Mouse (Mus musculus) brain, embryonic 14.5 days (tissue): Measurements from ENCODE around the gene Gpkow.
"Not testable (repeated sequence)": the region's sequence is repeated elsewhere in the genome, so short reads cannot be mapped to it uniquely, and the experiment has no call there.

Experiments
- CTCF ChIP-seq: fragments of 200-500 bp; IDR thresholded peaks from 2 replicates; pipeline ENCODE4 v1.5.1; 2012; ENCODE audit warnings: inconsistent platforms, mild to moderate bottlenecking, moderate library complexity, borderline replicate concordance; ENCODE audit not compliant: insufficient read depth, insufficient read length; ENCODE audit errors: extremely low read depth
- POLR2A ChIP-seq: fragments of 200-500 bp; IDR thresholded peaks from 2 replicates; pipeline ENCODE4 v1.6.1; 2012; ENCODE audit warnings: mild to moderate bottlenecking, inconsistent platforms, borderline replicate concordance; ENCODE audit not compliant: poor library complexity, insufficient read depth, insufficient read length, severe bottlenecking; ENCODE audit errors: extremely low read depth

- not testable (repeated sequence) for TF ChIP-seq CTCF, POLR2A
These were observed 56.7 kb downstream of the Gpkow start for GRCm38 (mm10) chrX:7753627-7754026.
